Mouse (Mus musculus) activated CD4-positive, CD25-positive, alpha-beta regulatory T cell, adult 9 weeks (primary cell): ENCODE data around the gene Mterf2. TPM values are rescaled to one million over a fixed set of nuclear protein-coding genes. Genes with fewer than 3 reads are reported as not detected.

Experiments
- polyA plus RNA-seq: library from polyadenylated mRNA; unstranded; fragments of 100-300 nt; shearing (Covaris generic); gene quantifications from one replicate; pipeline ENCODE4 v1.2.1, GENCODE M21; 2017

The Mterf2 gene
- 21.1 TPM for polyA plus RNA-seq

GRCm38 (mm10) chr10:85127395-85128287, at the start of gene Mterf2:
TSS of gene Mterf2 (minus strand) at chr10:85128027.

GRCm38 (mm10) chr10:85102247-85103084, 25.4 kb downstream of the Mterf2 start, which contains the start of the genes Fhl4 and Tmem263:
TSS of gene Fhl4 (minus strand) at chr10:85102495.
TSS of gene Tmem263 (plus strand) at chr10:85102627.

Other genes starting within 250 kb of the Mterf2 start
- 16.3 TPM for gene Ric8b, start 210.4 kb downstream of the Mterf2 start, polyA plus RNA-seq
- 0.78 TPM for gene Fhl4, start 25.5 kb downstream of the Mterf2 start, polyA plus RNA-seq
- 11.4 TPM for gene Tmem263, start 25.4 kb downstream of the Mterf2 start, polyA plus RNA-seq
- gene Cry1, start 57.0 kb upstream of the Mterf2 start, polyA plus RNA-seq: 6.2 TPM